Mouse (Mus musculus) embryonic facial prominence, embryonic 13.5 days (tissue): ENCODE measurements around the gene Mtch1. TPM values are rescaled to one million over a fixed set of nuclear protein-coding genes. Genes with fewer than 3 reads are reported as not detected.

ENCODE experiments used
- ATAC-seq: fragments of 200-750 bp; cut with Nextera tagmentation; 2 replicates; pipeline ENCODE4 v1.8.0; 2017; ENCODE audit warnings: low read depth; ENCODE audit not compliant: insufficient number of reproducible peaks, insufficient read depth, low FRiP score, low TSS enrichment
- H3K27ac ChIP-seq: fragments of 300-500 bp; sonication (generic); 2 replicates; pipeline ENCODE4 v1.5.1; 2015; ENCODE audit warnings: moderate library complexity, mild to moderate bottlenecking, inconsistent platforms
- H3K27me3 ChIP-seq: fragments of 300-500 bp; sonication (generic); 2 replicates; pipeline ENCODE4 v1.6.1; 2015; ENCODE audit warnings: mild to moderate bottlenecking, inconsistent platforms
- H3K36me3 ChIP-seq: fragments of 300-500 bp; sonication (generic); 2 replicates; pipeline ENCODE4 v1.6.1; 2015; ENCODE audit warnings: mild to moderate bottlenecking, inconsistent platforms
- H3K4me1 ChIP-seq: fragments of 300-500 bp; sonication (generic); 2 replicates; pipeline ENCODE4 v1.6.1; 2015; ENCODE audit warnings: inconsistent platforms
- H3K4me2 ChIP-seq: fragments of 300-500 bp; sonication (generic); 2 replicates; pipeline ENCODE4 v1.6.1; 2015; ENCODE audit warnings: moderate library complexity, mild to moderate bottlenecking, inconsistent platforms
- H3K4me3 ChIP-seq: fragments of 300-500 bp; sonication (generic); 2 replicates; pipeline ENCODE4 v1.5.1; 2015; ENCODE audit warnings: mild to moderate bottlenecking, inconsistent platforms
- H3K9ac ChIP-seq: fragments of 300-500 bp; sonication (generic); 2 replicates; pipeline ENCODE4 v1.6.1; 2015; ENCODE audit warnings: mild to moderate bottlenecking, inconsistent platforms
- H3K9me3 ChIP-seq: fragments of 300-500 bp; sonication (generic); 2 replicates; pipeline ENCODE4 v1.6.1; 2016; ENCODE audit warnings: inconsistent platforms
- WGBS: fragments of 180-500 bp; shearing (Covaris S2); methylation state at CpG from one replicate; pipeline ENCODE4 v1.1.7; 2015; ENCODE audit warnings: mixed read lengths; 5-methylcytosine and 5-hydroxymethylcytosine counted together
- polyA plus RNA-seq: library from polyadenylated mRNA; unstranded; fragments of >200 nt; fragmentation: Nextera tagmentation; extraction: Ambion mirVana; gene quantifications from 2 replicates; pipeline ENCODE4 v1.2.1, GENCODE M21; 2015

Gene Mtch1
- polyA plus RNA-seq, 1 experiment from 2014 or later, result 299 TPM

DNA sequence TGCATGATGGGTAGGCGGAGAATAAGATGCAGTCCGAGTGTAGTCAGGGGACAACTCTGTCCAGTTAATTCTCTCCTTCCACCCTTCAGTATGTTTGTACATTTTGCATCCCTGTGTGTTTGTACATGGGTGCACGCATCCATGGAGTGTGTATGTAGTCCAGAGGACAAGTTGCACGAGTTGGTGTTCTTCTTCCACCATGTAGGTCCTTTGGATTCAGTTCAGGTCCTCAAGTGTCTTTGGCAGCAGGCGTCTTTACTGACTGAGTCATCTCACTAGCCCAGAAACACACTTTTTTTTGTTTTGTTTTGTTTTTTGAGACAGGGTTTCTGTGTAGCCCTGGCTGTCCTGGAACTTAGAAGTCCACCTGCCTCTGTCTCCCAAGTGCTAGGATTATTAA lies 4.5 kb downstream of the Mtch1 start:
- Histone ChIP-seq H3K4me3 (no peak overlapping the region), H3K9ac (no peak overlapping the region), H3K4me2 (no peak overlapping the region), H3K27ac (no peak overlapping the region), H3K36me3 (peaks cover 57% of the 10 kb centered on the region), H3K9me3 (no peaks in the 10 kb centered on the region), H3K4me1 (peaks cover 55% of the 10 kb centered on the region), H3K27me3 (no peaks in the 10 kb centered on the region)
- ATAC-seq, result no peak
- WGBS, result 91% methylated on average over 5 of the region's 5 CpGs

DNA sequence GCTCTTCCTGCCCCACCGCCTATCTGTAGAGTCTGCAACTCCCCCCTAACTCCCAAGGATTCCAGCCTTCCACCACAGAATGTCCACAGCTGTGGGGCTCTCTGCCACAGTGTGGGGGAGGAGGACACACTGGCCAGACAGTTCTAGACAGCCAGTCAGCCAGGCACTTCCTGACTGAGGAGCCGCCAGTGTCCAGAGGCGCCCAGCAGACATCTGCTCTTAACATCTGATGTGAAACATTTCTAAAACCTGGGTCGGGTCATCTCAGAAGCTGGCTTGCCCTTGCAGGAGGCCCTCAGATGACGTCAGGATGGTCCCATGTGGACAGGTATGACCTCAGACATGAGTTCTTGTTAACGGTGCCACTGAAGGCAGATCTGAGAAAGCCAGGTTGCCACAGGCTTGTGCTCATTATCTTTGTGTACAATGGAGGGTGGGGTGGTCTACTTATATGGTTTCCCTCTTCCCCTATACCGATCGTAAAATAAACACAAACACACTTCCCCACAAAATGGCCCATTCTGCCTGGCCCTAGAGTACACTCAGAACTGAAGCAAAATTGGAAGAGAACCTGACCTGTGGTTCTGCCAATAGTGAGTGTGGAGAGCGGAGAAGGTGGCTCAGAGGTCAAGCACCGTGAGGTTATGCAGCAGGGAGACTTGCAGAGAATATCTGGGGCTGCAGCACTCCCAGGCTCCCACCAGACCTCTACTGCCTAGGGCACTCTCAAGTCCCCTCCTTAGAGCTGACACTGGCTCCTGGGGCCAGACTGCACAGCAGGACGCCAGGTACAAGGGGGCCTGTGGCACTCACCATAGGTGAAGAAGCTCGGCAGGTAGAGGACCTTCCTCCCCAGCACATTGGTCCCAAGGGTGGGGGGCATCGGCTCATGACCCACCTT lies 5.5 kb downstream of the Mtch1 start:
- Histone ChIP-seq H3K27me3 (no peaks in the 10 kb centered on the region), H3K36me3 (peaks cover 67% of the 10 kb centered on the region), H3K4me3 (no peak overlapping the region), H3K4me2 (peak overlapping the region; percentile 22; the same call in 1 of the 2 replicates), H3K27ac (peak overlapping the region; percentile 80), H3K4me1 (peaks cover 51% of the 10 kb centered on the region), H3K9me3 (no peaks in the 10 kb centered on the region), H3K9ac (0 out of 2 replicates have a peak overlapping the region, but pooled peaks have one; percentile 46)
- 45% methylated on average over 13 of the region's 13 CpGs for WGBS
- 0 out of 2 replicates have a peak, but pooled peaks have one; percentile 28 for ATAC-seq

DNA sequence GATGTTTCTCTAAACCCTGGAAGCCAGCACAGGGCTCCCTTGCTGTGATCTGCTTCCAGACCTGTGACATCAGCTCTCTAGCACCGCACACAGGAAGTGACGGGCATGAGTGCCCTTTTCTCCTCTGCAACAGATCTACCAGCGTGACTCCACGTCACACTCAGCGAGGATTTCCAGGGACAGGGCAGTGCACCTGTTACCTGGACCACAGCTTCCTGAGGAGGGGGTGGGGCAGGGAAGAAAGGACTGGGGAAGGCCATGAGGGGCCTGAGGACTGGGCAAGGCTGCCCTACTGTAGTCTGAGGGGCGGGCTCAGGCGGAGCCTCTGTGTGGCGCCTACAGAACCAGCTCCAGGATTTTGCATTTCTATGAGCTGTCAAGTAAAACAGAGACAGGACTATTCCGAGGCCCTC lies 6.1 kb downstream of the Mtch1 start:
- WGBS, result 22% methylated on average over 9 of the region's 9 CpGs
- H3K27me3 ChIP-seq, result no peaks in the 10 kb centered on the region
- H3K36me3 ChIP-seq, result peaks cover 74% of the 10 kb centered on the region
- peak overlapping the region; percentile 80 for H3K27ac ChIP-seq
- H3K4me3 ChIP-seq, result no peak overlapping the region
- no peaks in the 10 kb centered on the region for H3K9me3 ChIP-seq
- peaks cover 49% of the 10 kb centered on the region for H3K4me1 ChIP-seq
- ATAC-seq, result no peak
- H3K4me2 ChIP-seq, result peak overlapping the region; percentile 22; the same call in 1 of the 2 replicates
- 0 out of 2 replicates have a peak overlapping the region, but pooled peaks have one; percentile 32 for H3K9ac ChIP-seq

DNA sequence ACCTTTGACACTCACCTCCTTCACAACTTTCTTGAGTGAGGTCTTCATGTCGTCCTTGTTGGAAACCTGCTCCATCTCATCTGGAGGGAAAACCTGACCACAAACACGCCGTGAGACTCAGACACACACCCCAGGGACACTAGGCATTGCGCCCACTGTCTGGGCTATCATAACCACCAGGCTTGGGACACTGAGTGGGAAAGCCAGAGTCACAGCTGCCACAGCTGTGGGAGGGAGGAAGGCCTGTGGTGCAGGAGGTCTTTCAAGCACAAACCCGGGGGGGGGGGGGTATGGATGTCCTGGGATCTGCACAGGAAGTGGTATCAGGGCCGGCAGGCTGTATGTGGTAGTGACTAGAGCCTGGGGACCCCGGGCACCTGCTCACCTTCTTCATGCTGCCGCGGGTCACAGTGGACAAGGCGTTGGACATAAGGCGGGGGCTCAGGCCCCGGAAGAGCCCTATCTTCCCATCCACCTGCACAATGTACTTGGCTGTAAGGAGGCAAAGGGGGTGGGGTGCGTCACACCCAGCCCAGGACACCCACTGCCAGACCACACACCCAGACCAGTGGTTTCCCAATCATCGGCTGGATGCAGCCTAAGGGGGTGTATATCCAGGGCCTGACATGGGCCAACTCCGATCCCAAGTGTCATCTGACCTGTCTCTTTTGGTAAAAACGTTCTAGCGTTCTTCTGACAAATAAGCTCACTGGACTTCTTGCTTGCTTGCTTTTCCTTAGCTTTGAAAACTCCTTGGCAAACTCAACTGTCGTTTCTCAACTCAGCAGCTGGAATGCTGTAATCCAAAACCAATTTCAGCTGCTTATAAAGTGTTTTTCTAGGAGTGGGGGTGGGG lies 7.1 kb downstream of the Mtch1 start:
- H3K9ac ChIP-seq, result peak overlapping the region; percentile 55; the same call in 1 of the 2 replicates
- H3K27me3 ChIP-seq, result no peaks in the 10 kb centered on the region
- no peak overlapping the region for H3K4me3 ChIP-seq
- H3K4me1 ChIP-seq, result peaks cover 39% of the 10 kb centered on the region
- WGBS, result 70% methylated on average over 18 of the region's 18 CpGs
- H3K4me2 ChIP-seq, result no peak overlapping the region
- H3K9me3 ChIP-seq, result no peaks in the 10 kb centered on the region
- no peak; the same call in 1 of the 2 replicates for ATAC-seq
- peaks cover 83% of the 10 kb centered on the region for H3K36me3 ChIP-seq
- peak overlapping the region; percentile 80 for H3K27ac ChIP-seq

DNA sequence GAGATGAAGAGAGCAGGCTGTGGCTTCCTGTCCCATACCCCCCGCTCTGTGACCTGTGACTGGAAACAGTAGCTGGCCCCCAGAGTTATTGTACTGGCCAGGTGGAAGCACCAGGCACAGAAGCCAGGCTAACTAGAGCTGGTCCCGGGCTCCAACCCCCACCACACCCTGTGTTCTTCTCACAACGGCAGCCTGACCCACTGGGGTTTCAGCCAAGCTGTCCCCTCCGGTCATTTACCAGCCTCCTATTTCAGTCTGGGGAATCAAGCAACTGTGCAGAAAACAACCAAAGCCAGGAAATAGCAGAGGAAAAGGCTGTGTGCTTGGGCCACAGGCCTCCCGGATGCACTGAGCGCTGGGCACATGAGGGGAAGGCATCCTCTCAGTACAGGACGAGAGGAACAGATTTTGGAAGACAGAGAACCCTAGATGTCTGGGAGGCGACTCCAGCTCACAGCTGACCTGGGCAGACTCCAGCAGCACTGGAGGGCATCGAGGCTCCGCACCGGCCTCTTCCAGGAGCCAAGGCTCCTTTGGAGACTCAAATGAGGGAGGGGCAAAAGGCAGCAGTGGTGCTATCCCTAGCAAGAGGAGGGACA lies 8.5 kb downstream of the Mtch1 start:
- H3K36me3 ChIP-seq, result peaks cover 86% of the 10 kb centered on the region
- H3K4me3 ChIP-seq, result no peak overlapping the region
- 0 out of 2 replicates have a peak overlapping the region, but pooled peaks have one; percentile 4 for H3K27ac ChIP-seq
- H3K4me2 ChIP-seq, result no peak overlapping the region
- H3K9ac ChIP-seq, result 0 out of 2 replicates have a peak overlapping the region, but pooled peaks have one; percentile 21
- WGBS, result 80% methylated on average over 11 of the region's 11 CpGs
- no peak for ATAC-seq
- H3K4me1 ChIP-seq, result peaks cover 34% of the 10 kb centered on the region
- no peaks in the 10 kb centered on the region for H3K9me3 ChIP-seq
- no peaks in the 10 kb centered on the region for H3K27me3 ChIP-seq

DNA sequence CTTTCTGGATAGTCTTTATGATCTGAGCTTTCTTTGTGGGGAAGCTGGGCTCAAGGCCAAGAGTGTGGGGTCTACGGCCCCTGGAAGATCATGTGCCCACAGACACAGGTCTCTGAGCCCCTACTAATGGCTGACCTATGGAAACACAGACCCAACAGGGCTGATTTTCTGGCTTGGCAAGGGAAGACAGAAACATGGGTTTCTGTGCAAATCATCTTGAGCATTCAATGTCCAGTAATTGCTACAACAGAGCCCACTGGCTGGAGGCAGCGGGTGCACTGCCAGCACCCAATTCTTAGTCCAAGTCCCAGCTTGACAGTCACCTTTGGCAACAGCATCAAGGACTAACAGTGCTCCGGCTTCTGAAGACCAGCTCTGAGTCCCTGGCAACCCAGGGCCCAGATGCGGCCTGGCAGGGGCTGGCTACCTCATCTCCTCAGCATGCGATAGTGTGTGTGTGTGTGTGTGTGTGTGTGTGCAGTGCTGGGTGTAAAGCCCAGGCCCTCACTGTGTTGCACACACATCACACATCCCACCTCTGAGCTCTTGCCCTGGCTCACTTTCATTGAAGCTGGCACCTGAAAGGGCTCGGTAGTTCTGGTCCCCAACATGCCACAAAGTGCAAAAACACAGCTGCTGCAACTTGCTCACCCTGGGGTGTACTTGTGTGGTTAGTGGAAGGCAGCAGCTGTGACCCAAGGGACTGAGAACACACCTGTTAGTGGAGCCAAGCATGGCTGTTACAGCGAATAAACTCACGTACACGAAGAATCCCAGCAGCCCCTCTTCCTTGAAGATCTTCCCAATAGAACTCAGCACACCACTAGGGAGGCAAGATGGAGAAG lies 9.5 kb downstream of the Mtch1 start:
- no peak overlapping the region for H3K9ac ChIP-seq
- H3K4me3 ChIP-seq, result no peak overlapping the region
- no peaks in the 10 kb centered on the region for H3K9me3 ChIP-seq
- H3K36me3 ChIP-seq, result peaks cover 86% of the 10 kb centered on the region
- 89% methylated on average over 9 of the region's 9 CpGs for WGBS
- H3K4me2 ChIP-seq, result no peak overlapping the region
- peaks cover 34% of the 10 kb centered on the region for H3K4me1 ChIP-seq
- H3K27ac ChIP-seq, result no peak overlapping the region
- ATAC-seq, result no peak
- H3K27me3 ChIP-seq, result no peaks in the 10 kb centered on the region

DNA sequence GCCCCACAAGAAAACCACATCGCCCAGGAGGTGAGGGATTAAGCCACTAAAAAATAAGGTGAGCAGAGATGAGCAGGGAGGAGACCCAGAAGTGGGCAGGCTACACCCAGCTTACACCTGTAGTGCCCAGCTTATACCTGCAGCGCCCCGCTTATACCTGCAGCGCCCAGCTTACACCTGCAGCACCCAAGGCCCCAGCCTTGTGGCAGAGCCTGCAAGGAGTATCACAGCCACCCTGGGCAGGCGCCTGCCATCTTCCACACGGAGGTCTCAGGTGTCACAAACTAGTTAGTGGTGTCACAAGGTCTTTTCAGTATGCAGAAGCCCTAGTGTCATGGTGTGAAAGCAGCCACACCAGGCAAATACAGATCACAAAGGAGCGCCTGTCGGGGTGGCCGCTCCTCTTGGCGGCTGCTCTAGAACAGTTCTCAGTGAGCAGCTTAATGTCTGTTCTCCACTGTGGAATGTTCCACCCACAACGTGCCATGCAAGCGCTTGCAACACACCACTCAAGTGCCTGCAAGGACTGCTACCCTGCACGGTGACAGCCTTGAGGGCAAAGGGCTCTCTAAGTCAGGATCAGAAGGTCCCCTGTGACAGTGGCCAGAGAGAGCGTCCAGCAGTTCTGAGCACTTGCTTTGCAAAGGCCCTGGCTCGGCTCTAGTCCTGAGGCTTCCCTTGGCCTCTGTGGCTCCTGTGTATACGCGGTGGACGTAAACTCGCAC lies 11.3 kb downstream of the Mtch1 start:
- Histone ChIP-seq H3K9ac (no peak overlapping the region), H3K27ac (no peak overlapping the region), H3K9me3 (no peaks in the 10 kb centered on the region), H3K27me3 (no peaks in the 10 kb centered on the region), H3K4me2 (no peak overlapping the region), H3K4me1 (peaks cover 18% of the 10 kb centered on the region), H3K36me3 (peaks cover 89% of the 10 kb centered on the region), H3K4me3 (no peak overlapping the region)
- ATAC-seq, result no peak
- 95% methylated on average over 19 of the region's 19 CpGs for WGBS

DNA sequence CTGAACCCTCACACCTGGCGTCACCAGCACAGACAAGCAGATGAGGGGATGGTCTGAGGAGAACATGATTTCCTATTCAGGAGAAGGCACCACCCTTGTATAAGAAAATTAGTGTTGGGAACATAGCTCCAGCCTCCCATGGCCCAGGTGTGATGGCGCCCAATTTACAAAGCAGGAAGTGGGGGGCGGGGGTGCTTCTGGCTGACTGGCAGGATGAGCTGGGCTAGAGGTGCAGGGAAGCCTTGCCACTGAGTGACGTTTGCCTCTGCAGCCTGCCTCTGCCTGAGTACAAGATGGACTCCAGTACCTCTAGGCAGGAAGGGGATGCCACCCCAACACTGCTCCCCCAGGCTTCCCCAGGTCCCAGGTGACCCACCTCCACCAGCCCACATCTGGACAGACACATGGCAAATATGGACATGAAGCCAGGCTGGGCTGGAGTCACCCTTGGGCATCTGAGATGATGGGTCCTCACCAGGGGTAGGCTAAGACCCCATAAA lies 15.5 kb downstream of the Mtch1 start:
- H3K4me3 ChIP-seq, result no peak overlapping the region
- 82% methylated on average over 4 of the region's 4 CpGs for WGBS
- ATAC-seq, result no peak
- H3K27me3 ChIP-seq, result peaks cover 12% of the 10 kb centered on the region
- no peak overlapping the region for H3K9ac ChIP-seq
- H3K27ac ChIP-seq, result no peak overlapping the region
- H3K9me3 ChIP-seq, result no peaks in the 10 kb centered on the region
- H3K4me1 ChIP-seq, result peaks cover 2% of the 10 kb centered on the region; the same call in 1 of the 2 replicates
- H3K36me3 ChIP-seq, result peaks cover 61% of the 10 kb centered on the region
- no peak overlapping the region for H3K4me2 ChIP-seq

DNA sequence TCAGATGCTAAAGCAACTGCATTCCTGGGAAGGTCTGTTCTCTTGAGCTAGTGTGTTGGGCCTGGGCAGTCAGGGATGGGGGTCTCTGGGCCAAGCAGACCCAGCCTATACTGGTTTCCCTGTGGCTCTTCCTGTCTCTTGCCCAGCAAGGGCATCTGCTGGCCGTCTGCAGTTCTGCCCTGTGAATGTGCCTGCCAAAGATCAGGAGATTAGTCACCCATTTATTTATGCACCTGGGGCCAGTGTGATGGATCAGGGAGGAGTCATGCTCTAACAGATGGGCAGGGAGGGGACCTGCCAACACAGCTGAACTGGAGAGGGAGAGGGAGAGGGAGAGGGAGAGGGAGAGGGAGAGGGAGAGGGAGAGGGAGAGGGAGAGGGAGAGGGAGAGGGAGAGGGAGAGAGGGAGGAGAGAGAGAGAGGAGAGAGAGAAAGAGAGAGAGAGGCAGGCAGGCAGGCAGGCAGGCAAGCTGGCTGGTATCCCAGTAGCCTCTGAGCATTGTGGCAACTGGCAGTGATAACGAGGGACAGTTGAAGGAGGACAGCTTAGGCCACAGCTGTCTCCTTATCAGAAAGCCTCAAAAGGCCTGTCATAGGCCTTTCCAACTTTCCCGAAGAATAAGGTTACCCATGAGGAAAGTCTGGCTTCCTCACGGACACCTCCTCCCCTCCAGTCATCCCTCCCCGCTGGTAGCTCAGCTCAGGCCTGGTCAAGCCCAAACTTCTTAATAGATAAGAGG lies 16.9 kb downstream of the Mtch1 start:
- Histone ChIP-seq H3K36me3 (peaks cover 47% of the 10 kb centered on the region), H3K4me2 (no peak overlapping the region), H3K4me1 (peaks cover 16% of the 10 kb centered on the region), H3K27me3 (peaks cover 26% of the 10 kb centered on the region), H3K4me3 (no peak overlapping the region), H3K27ac (0 out of 2 replicates have a peak overlapping the region, but pooled peaks have one; percentile 22), H3K9ac (no peak overlapping the region), H3K9me3 (no peaks in the 10 kb centered on the region)
- 35% methylated on average over 5 of the region's 5 CpGs for whole genome bisulfite sequencing
- no peak for ATAC-seq
